Mouse (Mus musculus) kidney, adult 2 months (tissue): ENCODE data around the gene Olfr643. TPM values are rescaled to one million over a fixed set of nuclear protein-coding genes. Genes with fewer than 3 reads are reported as not detected.

ENCODE experiments used
- DNase-seq: peaks from one replicate; pipeline ENCODE4 v3.0.0; 2021
- H3K27ac ChIP-seq: fragments of 200-500 bp; 2 replicates; pipeline ENCODE4 v1.5.1; 2012; ENCODE audit warnings: low read depth, low read length, control low read depth, inconsistent platforms; ENCODE audit not compliant: insufficient read depth
- H3K27me3 ChIP-seq: fragments of 200-500 bp; replicated peaks from 2 replicates; pipeline ENCODE4 v1.6.1; 2012; ENCODE audit warnings: mild to moderate bottlenecking, moderate library complexity, low read length, inconsistent platforms; ENCODE audit not compliant: control insufficient read depth, insufficient read depth
- H3K36me3 ChIP-seq: fragments of 200-500 bp; 2 replicates; pipeline ENCODE4 v1.6.1; 2012; ENCODE audit warnings: mild to moderate bottlenecking, moderate library complexity, low read length, inconsistent platforms; ENCODE audit not compliant: control insufficient read depth, insufficient read depth
- H3K4me1 ChIP-seq: fragments of 200-500 bp; 2 replicates; pipeline ENCODE4 v1.6.1; 2011; ENCODE audit warnings: low read length; ENCODE audit not compliant: control insufficient read depth, insufficient read depth
- H3K4me3 ChIP-seq: fragments of 200-500 bp; 2 replicates; pipeline ENCODE4 v1.5.1; 2011; ENCODE audit warnings: mild to moderate bottlenecking, low read depth, low read length, control low read depth; ENCODE audit not compliant: insufficient read depth
- CTCF ChIP-seq: fragments of 200-500 bp; conservative IDR thresholded peaks from 2 replicates; pipeline ENCODE4 v1.5.1; 2011; ENCODE audit warnings: low read depth, mild to moderate bottlenecking, control low read depth, low read length, moderate library complexity, mixed read lengths; ENCODE audit not compliant: insufficient read depth, insufficient read length
- POLR2A ChIP-seq: fragments of 200-500 bp; IDR thresholded peaks from one replicate; pipeline ENCODE4 v1.6.1; 2011; ENCODE audit warnings: low read depth, low read length, control low read depth
- WGBS: fragments of 180-500 bp; shearing (Covaris S2); methylation state at CpG from one replicate; pipeline ENCODE4 v1.1.7; 2018; 5-methylcytosine and 5-hydroxymethylcytosine counted together
- polyA plus RNA-seq: library from polyadenylated mRNA; depleted of rRNA; stranded (reverse); fragments of >200 nt; gene quantifications from 2 replicates; pipeline ENCODE4 v1.2.3, GENCODE M21; 2012

Gene Olfr643
- polyA plus RNA-seq, 1 experiment: not detected

GRCm38 (mm10) chr7:104150456-104150855 is 13.3 kb upstream of the Olfr643 start, which contains the start of gene Ubqlnl:
TSS of gene Ubqlnl (minus strand) at chr7:104150556.
- TF ChIP-seq POLR2A: no peak
- TF ChIP-seq CTCF: no peak
- no peak for DNase-seq
- H3K36me3 ChIP-seq: no peaks in the 10 kb centered on the region
- H3K4me1 ChIP-seq: no peaks in the 10 kb centered on the region
- no peak within 1 kb of the TSS for H3K27ac ChIP-seq
- no peaks in the 10 kb centered on the region for H3K27me3 ChIP-seq
- no peak within 1 kb of the TSS for H3K4me3 ChIP-seq
- 79% methylated on average over 2 of the region's 2 CpGs for WGBS

- 70% methylated on average over 3 of the region's 3 CpGs for WGBS
- H3K27me3 ChIP-seq: no peaks in the 10 kb centered on the region
- H3K36me3 ChIP-seq: no peaks in the 10 kb centered on the region
- H3K4me3 ChIP-seq: no peak within 1 kb of the TSS
- no peaks in the 10 kb centered on the region for H3K4me1 ChIP-seq
- H3K27ac ChIP-seq: no peak within 1 kb of the TSS
- DNase-seq: no peak
- TF ChIP-seq POLR2A: no peak
- TF ChIP-seq CTCF: no peak
These were observed 6.0 kb upstream of the Olfr643 start, which contains the start of gene Ubqln3 for GRCm38 (mm10) chr7:104143179-104143578. TSS of gene Ubqln3 (minus strand) at chr7:104143279.

- Histone ChIP-seq H3K27ac (no peak within 1 kb of the TSS), H3K4me3 (no peak within 1 kb of the TSS), H3K4me1 (no peaks in the 10 kb centered on the region), H3K36me3 (no peaks in the 10 kb centered on the region), H3K27me3 (no peaks in the 10 kb centered on the region)
- no peak for DNase-seq
- WGBS: 87% methylated on average over 5 of the region's 5 CpGs
- TF ChIP-seq POLR2A (no peak), CTCF (no peak)
These were observed 7.5 kb downstream of the Olfr643 start, which contains the start of gene Ubqln5 for GRCm38 (mm10) chr7:104129726-104130125. TSS of gene Ubqln5 (minus strand) at chr7:104129826.

- TF ChIP-seq POLR2A (no peak), CTCF (no peak)
- DNase-seq: no peak
- no peaks in the 10 kb centered on the region for H3K36me3 ChIP-seq
- no peak within 1 kb of the TSS for H3K4me3 ChIP-seq
- no peak within 1 kb of the TSS for H3K27ac ChIP-seq
- no peaks in the 10 kb centered on the region for H3K27me3 ChIP-seq
- H3K4me1 ChIP-seq: no peaks in the 10 kb centered on the region
These were observed 32.5 kb downstream of the Olfr643 start, which contains the start of gene Olfr646 for GRCm38 (mm10) chr7:104104757-104104972. TSS of gene Olfr646 (plus strand) at chr7:104104873.

GRCm38 (mm10) chr7:104103913-104104756 is 33.1 kb downstream of the Olfr643 start:
- no peak overlapping the region for H3K4me3 ChIP-seq
- TF ChIP-seq CTCF (no peak), POLR2A (no peak)
- no peak overlapping the region for H3K27ac ChIP-seq
- H3K4me1 ChIP-seq: no peaks in the 10 kb centered on the region
- no peaks in the 10 kb centered on the region for H3K27me3 ChIP-seq
- no peak for DNase-seq
- no peaks in the 10 kb centered on the region for H3K36me3 ChIP-seq
- WGBS: 26% methylated on average over 4 of the region's 4 CpGs

- no peaks in the 10 kb centered on the region for H3K27me3 ChIP-seq
- DNase-seq: no peak
- H3K36me3 ChIP-seq: no peaks in the 10 kb centered on the region
- H3K4me3 ChIP-seq: no peak within 1 kb of the TSS
- no peaks in the 10 kb centered on the region for H3K4me1 ChIP-seq
- WGBS: 81% methylated on average over 1 of the region's 1 CpGs
- TF ChIP-seq CTCF (no peak), POLR2A (no peak)
- H3K27ac ChIP-seq: no peak within 1 kb of the TSS
These were observed 51.8 kb downstream of the Olfr643 start, which contains the start of gene Olfr645 for GRCm38 (mm10) chr7:104085365-104085764. TSS of gene Olfr645 (minus strand) at chr7:104085465.

- Histone ChIP-seq H3K4me3 (no peak within 1 kb of the TSS), H3K27me3 (no peaks in the 10 kb centered on the region), H3K36me3 (no peaks in the 10 kb centered on the region), H3K4me1 (no peaks in the 10 kb centered on the region), H3K27ac (no peak within 1 kb of the TSS)
- DNase-seq: no peak
- WGBS: 62% methylated on average over 2 of the region's 2 CpGs
- TF ChIP-seq POLR2A (no peak), CTCF (no peak)
These were observed 65.4 kb downstream of the Olfr643 start, which contains the start of gene Olfr644 for GRCm38 (mm10) chr7:104071769-104072168. TSS of gene Olfr644 (minus strand) at chr7:104071869.
